Mouse (Mus musculus) c-Kit-positive CD71-positive TER-119-positive erythroid progenitor cells, embryonic 14.5 days (primary cell): ENCODE data around the gene Mllt11.

Experiments
- DNase-seq: peaks from one replicate; pipeline ENCODE4 v3.0.0-alpha.2; 2013; ENCODE audit warnings: low spot score

Mllt11 gene

GRCm38 (mm10) chr3:95231298-95232221, at the start of gene Mllt11:
Mllt11 (minus strand) TSS chr3:95232171.
- DNase-seq: peak; percentile 45

- DNase-seq: peak; percentile 98
Observed at GRCm38 (mm10) chr3:95281216-95282126, 49.5 kb upstream of the Mllt11 start, which contains the start of the genes Mindy1 and Prune1. Mindy1 (plus strand) TSS chr3:95281345. Prune1 (minus strand) TSS chr3:95282076.

- no peak for DNase-seq
Observed at GRCm38 (mm10) chr3:95280747-95281146, 48.8 kb upstream of the Mllt11 start.

GRCm38 (mm10) chr3:95277149-95277551, 45.2 kb upstream of the Mllt11 start:
- no peak for DNase-seq

- no peak for DNase-seq
Observed at GRCm38 (mm10) chr3:95276428-95276934, 44.5 kb upstream of the Mllt11 start.

GRCm38 (mm10) chr3:95275161-95275560, 43.2 kb upstream of the Mllt11 start:
- DNase-seq: no peak

GRCm38 (mm10) chr3:95274453-95274852, 42.5 kb upstream of the Mllt11 start:
- no peak for DNase-seq

- DNase-seq: no peak
Observed at GRCm38 (mm10) chr3:95273471-95273870, 41.5 kb upstream of the Mllt11 start.

- no peak for DNase-seq
Observed at GRCm38 (mm10) chr3:95270766-95271364, 38.9 kb upstream of the Mllt11 start.

GRCm38 (mm10) chr3:95269789-95270188, 37.8 kb upstream of the Mllt11 start:
- DNase-seq: no peak

- no peak for DNase-seq
Observed at GRCm38 (mm10) chr3:95267855-95268254, 35.9 kb upstream of the Mllt11 start.

GRCm38 (mm10) chr3:95266052-95266451, 34.1 kb upstream of the Mllt11 start:
- DNase-seq: no peak

- no peak for DNase-seq
Observed at GRCm38 (mm10) chr3:95264724-95265123, 32.8 kb upstream of the Mllt11 start.

GRCm38 (mm10) chr3:95263089-95263739, 31.2 kb upstream of the Mllt11 start:
- peak; percentile 63 for DNase-seq

- no peak for DNase-seq
Observed at GRCm38 (mm10) chr3:95261975-95262374, 30.0 kb upstream of the Mllt11 start.

GRCm38 (mm10) chr3:95256931-95257330, 25.0 kb upstream of the Mllt11 start:
- DNase-seq: no peak

GRCm38 (mm10) chr3:95250783-95251424, 18.9 kb upstream of the Mllt11 start, which contains the start of gene Bnipl:
Bnipl (minus strand) TSS chr3:95251193.
- DNase-seq: no peak

GRCm38 (mm10) chr3:95250361-95250760, 18.4 kb upstream of the Mllt11 start:
- no peak for DNase-seq

- DNase-seq: no peak
Observed at GRCm38 (mm10) chr3:95247660-95248336, 15.8 kb upstream of the Mllt11 start.
